Comparison of ENCODE assay signal across 8 mouse cellular contexts in genomic region chrX:97377065-97377421, GRCm38 (mm10). TPM values are rescaled to one million over a fixed set of nuclear protein-coding genes. Genes with fewer than 3 reads are reported as not detected.
A peak's percentile ranks its signal among the peaks of the same experiment; 100 is the strongest.
DNase-seq lines count a peak whose midpoint lies in the region; ATAC-seq and TF ChIP-seq lines count a peak whose summit lies in the region.

TSS of gene Eda2r (minus strand) at chrX:97377216.

- no peak for TF ChIP-seq CTCF in MEL (IDR thresholded peaks at IDR 0.05 in 2 of 3, conservative IDR thresholded peaks at IDR 0.05 in 1 of 3; ENCODE audit: control insufficient read depth in 1 of 3, insufficient read depth in 1 of 3, low read depth in 2 of 3, low read length in 3 of 3, poor library complexity in 1 of 3, severe bottlenecking in 1 of 3)

- no peak for TF ChIP-seq POLR2A in MEL (IDR thresholded peaks at IDR 0.05; ENCODE audit: control insufficient read depth in 1 of 2, insufficient read depth in 1 of 2, low read depth in 1 of 2, low read length in 2 of 2, poor library complexity in 1 of 2)

- no peaks in the 10 kb centered on the region for H3K36me3 ChIP-seq in MEL (ENCODE audit: control insufficient read depth in 1 of 2, insufficient read depth in 2 of 2, low read length in 2 of 2)
- H3K36me3 ChIP-seq in forebrain, embryonic 16.5 days (ENCODE audit: control insufficient read depth, insufficient read depth): no peaks in the 10 kb centered on the region
- no peaks in the 10 kb centered on the region for H3K36me3 ChIP-seq in limb, embryonic 12.5 days
- no peaks in the 10 kb centered on the region for H3K36me3 ChIP-seq in midbrain, embryonic 11.5 days (ENCODE audit: control insufficient read depth, insufficient read depth, low read length)

- no peaks in the 10 kb centered on the region for H3K9me3 ChIP-seq in MEL (replicated peaks; ENCODE audit: insufficient read depth, low read length)
- no peaks in the 10 kb centered on the region for H3K9me3 ChIP-seq in forebrain, embryonic 16.5 days (ENCODE audit: control insufficient read depth, low read length)
- H3K9me3 ChIP-seq in limb, embryonic 12.5 days: no peaks in the 10 kb centered on the region
- H3K9me3 ChIP-seq in midbrain, embryonic 11.5 days (ENCODE audit: control insufficient read depth, low read length): no peaks in the 10 kb centered on the region

- no peak within 1 kb of the TSS for H3K27ac ChIP-seq in MEL (ENCODE audit: control insufficient read depth, low read depth, low read length)
- H3K27ac ChIP-seq in forebrain, embryonic 16.5 days (ENCODE audit: low read length): no peak within 1 kb of the TSS
- H3K27ac ChIP-seq in limb, embryonic 12.5 days: no peak within 1 kb of the TSS
- no peak within 1 kb of the TSS for H3K27ac ChIP-seq in midbrain, embryonic 11.5 days (ENCODE audit: low read depth, low read length)

- no peaks in the 10 kb centered on the region for H3K4me1 ChIP-seq in MEL (ENCODE audit: control insufficient read depth in 1 of 2, insufficient read depth in 2 of 2, low read length in 2 of 2)
- H3K4me1 ChIP-seq in forebrain, embryonic 16.5 days (replicated peaks; ENCODE audit: control insufficient read depth, insufficient read depth, low read length): no peaks in the 10 kb centered on the region; the same call in 1 of the 2 replicates
- no peaks in the 10 kb centered on the region for H3K4me1 ChIP-seq in limb, embryonic 12.5 days (replicated peaks)
- H3K4me1 ChIP-seq in midbrain, embryonic 11.5 days (ENCODE audit: control insufficient read depth, insufficient read depth, low read length): no peaks in the 10 kb centered on the region

- no peak within 1 kb of the TSS for H3K4me3 ChIP-seq in MEL (ENCODE audit: control insufficient read depth in 1 of 2, insufficient read depth in 1 of 2, low read depth in 2 of 2, low read length in 2 of 2)
- H3K4me3 ChIP-seq in forebrain, embryonic 16.5 days (replicated peaks; ENCODE audit: low read length): peak within 1 kb of the TSS; percentile 22
- 0 out of 2 replicates have a peak within 1 kb of the TSS, but pooled peaks have one; percentile 7 for H3K4me3 ChIP-seq in limb, embryonic 12.5 days (replicated peaks)
- peak within 1 kb of the TSS; percentile 22 for H3K4me3 ChIP-seq in midbrain, embryonic 11.5 days (ENCODE audit: low read depth, low read length)

- H3K79me2 ChIP-seq in MEL (ENCODE audit: control insufficient read depth, insufficient read depth, low read length, poor library complexity): no peaks in the 10 kb centered on the region

- H3K4me2 ChIP-seq in forebrain, embryonic 16.5 days (ENCODE audit: low read length): peak within 1 kb of the TSS; percentile 35
- H3K4me2 ChIP-seq in limb, embryonic 12.5 days: peak within 1 kb of the TSS; percentile 44
- peak within 1 kb of the TSS; percentile 42 for H3K4me2 ChIP-seq in midbrain, embryonic 11.5 days

- DNase-seq in MEL (ENCODE audit: low read depth, low spot score): peak; percentile 8
- peak; percentile 50 to 57 for DNase-seq in adrenal gland, postnatal 36 days
- peak; percentile 71 for DNase-seq in heart, postnatal 4 days
- DNase-seq in midbrain, embryonic 11.5 days (ENCODE audit: low spot score, missing footprints): peak; percentile 83
- no peak for DNase-seq in T-cell, adult 2 months (ENCODE audit: low spot score)
- DNase-seq in spleen, adult 18-20 months: no peak

- ATAC-seq in forebrain, embryonic 16.5 days: peak; percentile 95
- peak; percentile 97 for ATAC-seq in limb, embryonic 12.5 days (ENCODE audit: insufficient number of reproducible peaks, insufficient read depth, low FRiP score, low TSS enrichment, low read depth)
- ATAC-seq in midbrain, embryonic 11.5 days (ENCODE audit: low FRiP score): peak; percentile 98

- no peak for TF ChIP-seq EP300 in MEL (IDR thresholded peaks at IDR 0.05; ENCODE audit: low read depth in 1 of 2, low read length in 2 of 2)

- TF ChIP-seq RAD21 in MEL (IDR thresholded peaks at IDR 0.05; ENCODE audit: low read depth, low read length): no peak

- 10% methylated on average over 8 of the region's 8 CpGs for WGBS in forebrain, embryonic 16.5 days
- WGBS in limb, embryonic 12.5 days: 11% methylated on average over 8 of the region's 8 CpGs
- WGBS in midbrain, embryonic 11.5 days: 17% methylated on average over 8 of the region's 8 CpGs

- no peaks in the 10 kb centered on the region for H3K27me3 ChIP-seq in MEL (ENCODE audit: control insufficient read depth in 1 of 2, insufficient read depth in 2 of 2, low read length in 2 of 2)
- no peaks in the 10 kb centered on the region for H3K27me3 ChIP-seq in forebrain, embryonic 16.5 days (replicated peaks; ENCODE audit: control insufficient read depth, insufficient read depth, low read length)
- 0 out of 2 replicates have a peak, but pooled peaks cover 2% of the 10 kb centered on the region for H3K27me3 ChIP-seq in limb, embryonic 12.5 days
- H3K27me3 ChIP-seq in midbrain, embryonic 11.5 days (ENCODE audit: control insufficient read depth, insufficient read depth, low read length): no peaks in the 10 kb centered on the region

- no peak within 1 kb of the TSS for H3K9ac ChIP-seq in MEL (ENCODE audit: control insufficient read depth, low read depth, low read length, poor library complexity, severe bottlenecking)
- H3K9ac ChIP-seq in forebrain, embryonic 16.5 days (replicated peaks; ENCODE audit: low read depth, low read length): no peak within 1 kb of the TSS
- H3K9ac ChIP-seq in limb, embryonic 12.5 days (replicated peaks): no peak within 1 kb of the TSS
- no peak within 1 kb of the TSS for H3K9ac ChIP-seq in midbrain, embryonic 11.5 days (ENCODE audit: low read length)

TF ChIP-seq in MEL, 35 proteins besides CTCF, POLR2A, EP300 and RAD21:
- TF ChIP-seq TCF12 (IDR thresholded peaks at IDR 0.05; ENCODE audit: low read depth, low read length) (no peak), GABPA (IDR thresholded peaks at IDR 0.05; ENCODE audit: low read depth, low read length) (no peak), POLR2AphosphoS5 (IDR thresholded peaks at IDR 0.05; ENCODE audit: borderline replicate concordance, low read depth, low read length) (no peak), JUND (IDR thresholded peaks at IDR 0.05; ENCODE audit: low read depth, low read length) (no peak), MAFK (IDR thresholded peaks at IDR 0.05; ENCODE audit: borderline replicate concordance, low read depth, low read length) (no peak), UBTF (IDR thresholded peaks at IDR 0.05; ENCODE audit: borderline replicate concordance, insufficient read depth, low read depth, low read length) (no peak), KAT2A (conservative IDR thresholded peaks at IDR 0.05; ENCODE audit: low read depth, low read length) (no peak), ETS1 (IDR thresholded peaks at IDR 0.05; ENCODE audit: low read depth, low read length) (no peak), ZNF384 (IDR thresholded peaks at IDR 0.05; ENCODE audit: low read depth, low read length) (no peak), TAL1 (IDR thresholded peaks at IDR 0.05; ENCODE audit: low read length) (no peak), NRF1 (IDR thresholded peaks at IDR 0.05; ENCODE audit: insufficient read depth, low read depth, low read length, poor library complexity, severe bottlenecking) (no peak), SMC3 (IDR thresholded peaks at IDR 0.05; ENCODE audit: low read depth, low read length) (no peak), RCOR1 (IDR thresholded peaks at IDR 0.05; ENCODE audit: low read depth, low read length) (no peak), GATA1 (IDR thresholded peaks at IDR 0.05; ENCODE audit: low read depth, low read length) (no peak), MAX (IDR thresholded peaks at IDR 0.05; ENCODE audit: low read length) (no peak), POLR2AphosphoS2 (IDR thresholded peaks at IDR 0.05; ENCODE audit: low read length) (no peak), BHLHE40 (IDR thresholded peaks at IDR 0.05; ENCODE audit: borderline replicate concordance, low read depth, low read length) (no peak), E2F4 (IDR thresholded peaks at IDR 0.05; ENCODE audit: borderline replicate concordance, low read depth, low read length) (no peak), MEF2A (IDR thresholded peaks at IDR 0.05; ENCODE audit: extremely low read depth, insufficient replicate concordance, low read depth, low read length, poor library complexity, severe bottlenecking) (no peak), MYB (IDR thresholded peaks at IDR 0.05; ENCODE audit: low read depth, low read length) (no peak)

RNA-seq across cellular contexts. Expression of gene Eda2r, which starts in this region (rescaled TPM):
- total RNA-seq in MEL (2012; rRNA removed): not detected in 2 replicates
- not detected for polyA plus RNA-seq in MEL (2012; ENCODE audit: insufficient read depth in 1 of 2, insufficient read length in 2 of 2, low read depth in 1 of 2, low replicate concordance in 2 of 2, missing spikeins in 1 of 2)
- 1 to 10 TPM in 1 of 2 experiments, under 1 TPM in 1; 0.70 to 1.2 TPM for total RNA-seq in adrenal gland, postnatal 36 days (2021)
- 1.2 and 1.6 TPM in 2 replicates for polyA plus RNA-seq in forebrain, embryonic 16.5 days (2015; fragmentation: Nextera tagmentation; extraction: Ambion mirVana)
- 1 to 10 TPM; 4.6 to 6.0 TPM for total RNA-seq in heart, postnatal 4 days (2021)
- polyA plus RNA-seq in limb, embryonic 12.5 days (2016; fragmentation: Nextera tagmentation; extraction: Ambion mirVana): 0.45 and 0.74 TPM in 2 replicates
- polyA plus RNA-seq in midbrain, embryonic 11.5 days (2014; fragmentation: Nextera tagmentation; extraction: Ambion mirVana): 1.3 and 1.7 TPM in 2 replicates

Comparison
In these comparisons a context has a peak if more than half of its experiments do, and no peak if none do; other contexts are left out.
1. Peak in DNase-seq in MEL; RNA of the gene not detected or under 1 TPM.
2. Peak in ATAC-seq, H3K4me3 ChIP-seq and H3K4me2 ChIP-seq in limb, embryonic 12.5 days; RNA of the gene not detected or under 1 TPM.
3. DNase-seq: peak in adrenal gland, postnatal 36 days (2 of 2), heart, postnatal 4 days (single experiment) and midbrain, embryonic 11.5 days (single experiment); none in T-cell, adult 2 months (single experiment) and spleen, adult 18-20 months (0 of 2).
4. H3K4me3 ChIP-seq: peak in forebrain, embryonic 16.5 days (single experiment) and midbrain, embryonic 11.5 days (single experiment); none in MEL (0 of 2).
5. Peak in every context shown above with its lines, with median percentiles within 50 percentile points of each other: ATAC-seq and H3K4me2 ChIP-seq.